Mouse (Mus musculus): ENCODE data around the gene Hs3st2.
A peak's percentile ranks its signal among the peaks of the same experiment; 100 is the strongest.

The Hs3st2 gene

DNA sequence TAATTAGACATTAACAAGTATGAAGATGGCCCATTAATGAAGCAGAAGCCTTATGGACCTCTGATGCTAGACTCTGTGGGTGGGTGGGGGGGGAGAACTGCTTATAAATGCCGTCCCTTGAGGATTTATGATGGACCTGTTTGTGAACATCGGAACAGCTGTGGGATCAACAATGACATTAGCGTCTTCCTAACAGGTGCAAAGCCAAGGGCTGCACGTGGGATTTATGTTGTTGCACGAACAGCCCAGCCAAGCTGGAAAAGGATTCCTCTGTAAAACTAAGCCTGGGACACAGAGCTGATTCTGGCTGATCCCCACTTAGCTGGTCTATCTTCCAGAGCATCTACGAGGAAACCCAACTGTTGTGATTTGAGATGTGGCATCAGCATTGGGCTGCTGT, 69.0 kb downstream of the Hs3st2 start:
- DNase-seq: no peak

DNA sequence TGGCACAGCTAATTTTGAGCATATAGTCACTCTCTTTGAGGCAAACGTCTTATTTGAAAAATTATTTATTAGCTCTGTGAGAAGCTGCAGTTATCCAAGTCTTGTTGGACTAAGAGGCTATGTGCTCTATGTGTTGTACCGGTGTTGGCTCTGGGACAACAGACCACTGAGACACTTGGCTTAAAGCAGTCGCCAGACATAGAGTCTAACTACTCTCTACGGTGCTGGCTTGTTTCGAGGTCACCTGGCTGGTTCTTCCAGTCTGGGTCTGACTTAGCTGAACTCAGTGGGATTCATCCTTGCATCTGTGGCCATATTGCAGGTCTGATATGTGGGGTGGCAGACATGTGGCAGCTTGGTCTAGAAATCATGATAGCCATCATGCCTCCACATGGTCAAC, 72.8 kb downstream of the Hs3st2 start:
- DNase-seq: peak; percentile 77 to 80

DNA sequence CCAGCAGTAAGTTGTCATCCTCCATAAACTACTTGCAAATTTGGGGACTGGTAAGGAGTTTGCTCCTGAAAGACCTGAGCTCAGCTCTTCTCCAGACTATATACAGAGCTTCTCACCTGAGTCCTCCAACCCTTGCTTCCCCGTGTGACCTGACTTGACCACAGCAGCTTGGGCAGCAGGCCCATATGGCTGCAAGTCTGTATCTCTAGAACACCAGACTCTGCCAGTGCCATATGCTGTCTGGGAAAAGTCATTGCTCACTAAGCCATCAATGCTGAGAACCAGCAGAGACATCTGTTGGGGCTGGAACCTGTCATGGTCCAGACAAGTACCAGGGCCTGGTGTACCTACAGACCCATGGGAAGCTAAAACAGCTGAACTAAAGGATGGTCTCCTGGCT, 73.5 kb downstream of the Hs3st2 start:
- DNase-seq: peak; percentile 63 to 64

DNA sequence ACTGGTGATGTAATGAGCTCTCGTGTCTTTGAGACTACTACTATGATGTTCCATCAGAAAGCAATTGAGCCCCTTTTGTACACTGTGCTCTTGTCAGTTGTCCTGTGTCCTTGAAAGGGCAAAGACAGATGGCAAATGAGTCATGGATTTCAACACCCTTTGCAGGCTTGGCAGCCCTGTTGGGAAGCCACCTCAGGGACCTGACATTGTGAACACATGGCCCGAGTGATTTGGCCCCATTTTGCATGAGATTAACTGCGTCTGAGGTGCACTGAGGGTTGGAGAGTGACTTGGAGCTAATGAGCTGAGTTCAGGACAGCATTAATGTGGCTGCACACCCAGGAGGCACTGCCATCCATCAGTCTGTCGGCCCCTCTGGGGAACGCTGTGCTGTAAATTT, 74.7 kb downstream of the Hs3st2 start:
- DNase-seq: peak; percentile 28 to 36

DNA sequence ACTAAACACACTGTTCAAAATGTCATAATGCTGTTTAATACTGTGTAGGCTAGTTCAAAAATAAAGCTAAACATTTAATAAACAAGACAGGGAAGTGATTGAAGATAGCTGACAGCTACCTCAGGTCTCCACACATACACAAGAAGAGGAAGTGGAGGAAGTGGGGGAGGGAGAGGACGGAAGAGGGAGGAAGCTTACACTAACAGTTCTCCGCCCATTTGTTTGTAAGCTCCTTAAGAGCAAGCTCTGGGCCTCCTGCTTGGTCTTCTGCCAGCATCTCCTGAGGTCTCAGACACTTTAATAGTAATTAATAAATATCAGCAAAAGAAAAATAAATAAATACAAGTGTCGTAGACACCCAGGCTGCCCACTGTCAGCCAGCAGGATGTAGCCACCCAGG, 77.8 kb downstream of the Hs3st2 start:
- no peak for DNase-seq

DNA sequence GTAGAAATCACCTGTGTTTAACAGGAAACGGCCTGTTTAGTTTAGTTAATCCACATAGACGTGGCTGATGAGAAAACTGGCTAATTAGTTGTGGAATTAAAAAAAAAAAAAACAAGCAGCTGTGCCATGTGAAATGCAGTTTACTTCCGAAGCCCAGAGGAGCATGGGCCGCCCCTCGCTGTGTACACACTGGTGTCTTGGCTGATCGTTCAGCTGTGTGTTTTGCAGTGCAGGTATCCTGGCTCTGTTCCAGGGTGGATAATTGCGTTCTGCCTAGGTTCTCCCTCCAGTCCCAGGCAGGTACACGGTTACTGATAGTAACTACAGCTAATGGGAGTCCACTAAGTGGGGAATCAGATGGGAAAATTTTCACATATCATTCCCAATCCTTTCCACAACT, 86.6 kb downstream of the Hs3st2 start:
- DNase-seq: peak; percentile 20 to 41

DNA sequence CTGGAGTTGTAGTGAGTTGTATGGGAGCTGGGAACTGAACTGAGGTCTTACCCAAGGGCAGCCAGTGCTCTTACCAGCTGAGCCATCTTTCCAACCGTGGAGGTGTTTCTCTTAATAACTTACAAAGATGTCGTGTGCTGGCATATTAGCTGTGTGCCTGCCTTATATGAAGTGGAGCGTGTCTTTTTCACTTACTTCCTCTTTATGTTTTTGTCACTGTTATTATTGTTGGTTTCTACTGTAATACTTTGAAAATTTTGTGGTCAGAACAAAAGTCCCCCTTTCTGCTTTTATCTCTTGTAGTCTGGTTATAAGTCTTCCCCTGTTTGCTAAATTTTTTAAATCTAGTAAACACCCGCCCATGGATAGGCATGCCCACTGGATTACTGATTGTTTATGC, 88.4 kb downstream of the Hs3st2 start:
- no peak for DNase-seq

DNA sequence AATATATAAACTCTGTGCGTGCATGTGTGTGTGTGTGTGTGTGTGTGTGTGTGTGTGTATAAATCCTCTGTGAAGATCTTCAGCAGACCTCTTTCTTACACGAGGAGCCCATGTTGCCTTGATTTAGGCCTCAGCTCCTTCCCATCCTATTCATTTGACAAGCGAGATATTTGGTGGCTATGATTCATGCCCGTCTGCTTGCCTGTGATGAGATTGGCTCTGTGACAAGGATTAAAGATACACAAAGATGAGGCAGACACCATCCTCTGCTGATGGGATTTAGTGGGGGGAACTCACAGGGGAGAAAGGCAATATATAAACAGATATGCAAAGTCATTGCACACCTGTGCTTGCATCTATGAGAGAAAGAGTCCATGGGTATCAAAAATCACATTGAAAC, 92.9 kb downstream of the Hs3st2 start:
- peak in 1 of 2 experiments; percentile 12 for DNase-seq

DNA sequence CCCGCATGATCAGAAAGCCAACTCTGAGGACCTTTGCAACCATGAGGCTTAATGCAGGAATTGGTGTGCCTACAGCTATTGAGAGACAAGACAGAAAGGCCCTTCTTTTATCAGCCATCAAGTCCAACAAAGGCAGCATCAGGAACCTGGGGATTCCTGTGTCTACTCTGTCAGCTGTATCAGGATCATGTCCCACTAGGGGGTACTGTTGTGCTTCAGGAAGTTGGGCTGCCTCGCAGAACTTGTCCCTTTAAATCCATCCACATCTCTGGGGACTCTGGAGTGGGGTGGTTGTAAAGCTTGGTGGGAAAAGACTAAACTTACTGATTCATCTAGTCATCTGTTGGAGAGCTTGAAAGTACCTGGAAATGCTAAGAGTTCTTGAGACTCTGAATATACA, 93.6 kb downstream of the Hs3st2 start:
- peak; percentile 27 to 28 for DNase-seq

DNA sequence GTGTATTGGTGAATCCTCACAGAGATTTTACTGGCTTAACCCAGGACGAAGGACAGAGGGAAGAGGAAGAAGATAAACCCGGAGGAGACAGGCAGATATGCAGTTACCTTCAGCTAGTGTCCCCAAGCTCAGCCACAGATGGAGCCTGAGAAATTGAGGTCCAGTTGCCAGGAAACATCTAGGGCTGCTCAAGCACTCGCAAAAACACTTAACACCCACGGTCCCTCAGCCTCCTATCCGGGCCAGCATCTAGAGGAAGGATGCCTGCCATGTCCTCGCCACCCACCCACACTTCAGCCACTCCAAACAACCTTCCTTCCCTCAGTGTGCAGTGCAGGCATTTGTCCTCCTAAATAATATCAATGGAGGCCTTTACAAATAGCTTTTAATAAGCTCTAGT, 95.6 kb downstream of the Hs3st2 start:
- DNase-seq: no peak

DNA sequence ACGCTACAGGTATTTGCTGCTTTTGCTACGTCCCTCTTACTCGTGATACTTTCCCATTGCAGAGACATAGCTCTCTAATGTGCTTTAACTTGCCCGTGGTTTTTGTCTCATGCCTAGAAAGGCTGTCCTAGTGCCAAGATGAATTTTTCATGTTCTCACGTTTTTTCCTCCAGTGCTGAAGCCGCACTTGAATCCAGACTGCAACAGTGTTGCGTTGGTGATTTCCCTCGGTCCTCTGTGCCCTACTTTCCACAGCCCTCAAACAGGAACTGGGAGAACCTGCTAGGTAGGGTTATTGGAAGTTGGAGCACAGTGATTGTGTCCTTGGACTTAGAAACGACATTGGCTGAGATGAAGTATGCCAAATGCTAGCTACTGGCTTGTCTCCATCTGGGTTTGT, 97.7 kb downstream of the Hs3st2 start:
- no peak for DNase-seq

DNA sequence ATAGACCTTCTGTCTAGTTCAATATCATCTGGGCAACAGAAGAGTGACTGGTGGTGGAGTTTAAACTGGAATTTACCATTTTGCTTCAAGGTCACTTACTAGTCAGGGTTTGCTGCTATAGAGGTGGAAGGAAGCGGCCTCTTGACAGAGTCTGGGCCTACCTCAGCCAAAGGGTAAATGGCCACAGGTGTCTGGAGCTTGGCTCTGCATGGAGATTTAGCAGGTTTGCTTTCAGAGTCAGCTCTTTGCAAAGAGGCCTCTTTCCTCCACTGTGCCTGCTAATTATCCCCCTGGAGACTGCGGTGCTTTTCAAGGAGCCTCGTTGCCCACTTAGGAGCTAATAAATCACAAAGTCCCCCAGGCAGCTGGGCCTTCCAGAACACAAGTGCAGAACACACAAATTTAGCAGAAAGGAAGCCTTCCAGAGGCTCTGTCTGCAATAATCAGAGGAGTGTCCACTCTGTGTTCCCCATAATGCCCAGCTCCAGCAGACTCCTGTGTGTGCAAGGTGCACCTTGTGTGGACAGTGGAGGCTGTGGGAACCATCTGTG, 99.9 kb downstream of the Hs3st2 start:
- no peak for DNase-seq

DNA sequence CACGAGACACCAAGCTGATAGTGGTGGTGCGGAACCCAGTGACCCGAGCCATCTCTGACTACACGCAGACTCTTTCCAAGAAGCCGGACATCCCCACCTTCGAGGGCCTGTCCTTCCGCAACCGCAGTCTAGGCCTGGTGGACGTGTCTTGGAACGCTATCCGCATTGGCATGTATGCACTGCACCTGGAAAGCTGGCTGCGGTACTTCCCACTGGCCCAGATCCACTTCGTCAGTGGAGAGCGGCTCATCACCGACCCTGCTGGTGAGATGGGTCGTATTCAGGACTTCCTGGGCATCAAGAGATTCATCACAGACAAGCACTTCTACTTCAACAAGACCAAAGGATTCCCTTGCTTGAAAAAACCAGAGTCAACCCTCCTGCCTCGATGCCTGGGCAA, 108.9 kb downstream of the Hs3st2 start:
- DNase-seq: peak; percentile 26 to 33

DNA sequence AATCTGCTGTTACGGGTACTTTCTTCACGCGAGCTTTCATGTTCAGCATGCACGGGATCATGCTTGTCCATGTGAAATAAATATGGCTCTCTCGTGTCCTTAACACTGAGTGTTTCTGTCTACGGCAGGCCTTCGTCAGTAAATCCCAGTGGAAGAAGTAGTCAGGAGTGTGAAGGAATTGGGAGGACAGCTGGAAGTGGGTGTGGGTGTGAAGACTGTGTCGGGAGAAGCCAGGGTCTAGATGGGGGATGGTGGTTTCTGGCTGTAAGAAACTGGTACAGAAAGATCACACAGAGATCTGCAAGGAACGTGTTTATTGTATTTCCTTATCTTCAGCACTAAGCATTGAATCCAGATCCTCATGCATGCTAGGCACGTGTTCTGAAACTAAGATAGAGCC, 110.0 kb downstream of the Hs3st2 start:
- no peak for DNase-seq

DNA sequence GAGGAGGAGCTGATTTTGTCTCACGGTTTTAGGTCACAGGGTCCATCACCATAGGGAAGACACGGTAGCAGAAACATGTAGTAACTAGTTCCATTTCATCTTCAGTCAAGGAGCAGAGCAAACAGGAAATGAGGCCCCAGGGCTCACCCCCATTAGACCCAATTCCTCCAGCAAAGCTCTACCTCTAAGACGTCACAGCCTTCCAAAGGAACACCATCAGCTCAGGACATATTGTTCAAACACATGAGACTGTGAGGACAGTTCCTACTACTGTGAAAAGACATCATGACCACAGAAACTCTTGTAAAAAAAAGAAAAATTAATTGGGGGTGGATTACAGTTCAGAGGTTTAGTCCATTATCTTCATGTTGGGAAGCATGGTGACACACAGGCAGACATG, 125.1 kb downstream of the Hs3st2 start:
- no peak for DNase-seq

DNA sequence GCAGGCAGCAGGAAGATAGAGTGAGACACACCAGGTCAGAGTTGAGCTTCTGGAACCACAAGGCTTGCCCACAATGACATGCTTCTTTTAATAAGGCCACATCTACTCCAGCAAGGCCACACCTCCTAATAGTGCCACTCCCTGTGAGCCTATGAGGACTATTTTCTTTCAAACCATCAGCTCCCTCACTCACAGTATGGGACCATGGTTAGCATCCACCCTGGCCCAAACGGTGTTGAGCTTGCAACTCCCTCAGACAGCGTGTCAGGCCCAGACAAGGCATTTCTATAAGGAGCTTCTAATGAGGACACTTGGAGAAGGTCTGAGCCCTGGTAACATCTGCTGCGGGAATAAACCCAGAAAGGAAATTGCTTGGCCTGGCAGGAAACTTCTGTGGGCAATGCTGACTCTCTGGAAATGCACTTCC, 125.5 kb downstream of the Hs3st2 start:
- no peak for DNase-seq

DNA sequence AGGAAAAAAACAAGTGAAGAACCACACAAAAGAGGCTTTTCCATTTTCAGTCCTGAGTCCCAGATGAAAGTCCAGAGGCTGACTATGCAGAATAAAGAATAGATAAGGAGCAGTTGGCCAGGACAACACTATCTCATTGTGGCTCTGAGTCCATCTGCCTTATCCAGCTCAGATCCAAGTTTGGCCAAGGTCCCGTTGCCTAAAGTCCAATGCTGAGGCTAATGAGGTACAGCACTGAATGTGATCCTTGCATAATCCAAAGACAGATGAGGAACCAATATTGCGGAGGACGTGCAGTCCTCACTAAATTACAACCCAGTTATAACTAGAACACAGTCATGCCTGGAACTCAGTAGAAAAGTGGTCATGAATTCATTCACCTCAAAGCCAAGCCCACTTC, 130.5 kb downstream of the Hs3st2 start:
- DNase-seq: no peak

DNA sequence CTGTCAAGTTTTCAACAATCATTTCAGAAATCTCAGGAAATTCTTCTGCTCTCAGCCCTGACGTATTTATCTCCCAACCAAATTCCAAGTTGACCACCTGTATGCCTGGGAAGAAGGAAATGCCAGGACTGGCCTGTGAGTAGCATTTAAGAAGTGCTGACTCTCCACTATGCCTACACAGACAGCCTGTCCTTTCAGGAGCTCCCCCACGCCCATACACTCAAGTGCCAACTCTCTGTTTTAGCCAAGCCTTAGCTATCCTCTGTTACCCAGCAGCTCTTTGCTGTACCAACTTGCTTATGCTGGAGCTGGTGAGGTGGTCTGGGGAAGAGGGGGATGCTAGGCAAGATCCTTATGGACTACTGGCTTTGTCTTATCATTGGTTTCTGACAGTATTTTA, 137.4 kb downstream of the Hs3st2 start:
- DNase-seq: peak in 1 of 2 experiments; percentile 9

DNA sequence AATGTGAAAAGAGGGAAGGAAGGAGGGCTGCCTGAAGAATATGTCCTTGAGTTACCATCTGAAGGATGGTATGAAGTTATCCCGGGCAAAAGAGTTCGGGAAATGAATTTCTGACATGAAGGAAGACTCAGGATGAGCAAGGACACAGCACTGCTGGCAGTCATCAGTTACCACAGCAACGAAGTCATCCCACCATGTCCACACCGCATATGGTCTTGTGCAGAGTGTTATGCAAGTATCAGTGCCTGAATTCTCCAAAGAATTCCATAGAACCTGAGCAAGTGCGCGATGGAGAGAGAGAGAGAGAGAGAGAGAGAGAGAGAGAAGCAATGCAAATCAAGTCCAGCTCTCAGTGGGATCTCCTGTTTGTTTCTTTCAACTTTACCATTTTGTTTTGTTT, 142.0 kb downstream of the Hs3st2 start:
- DNase-seq: no peak

DNA sequence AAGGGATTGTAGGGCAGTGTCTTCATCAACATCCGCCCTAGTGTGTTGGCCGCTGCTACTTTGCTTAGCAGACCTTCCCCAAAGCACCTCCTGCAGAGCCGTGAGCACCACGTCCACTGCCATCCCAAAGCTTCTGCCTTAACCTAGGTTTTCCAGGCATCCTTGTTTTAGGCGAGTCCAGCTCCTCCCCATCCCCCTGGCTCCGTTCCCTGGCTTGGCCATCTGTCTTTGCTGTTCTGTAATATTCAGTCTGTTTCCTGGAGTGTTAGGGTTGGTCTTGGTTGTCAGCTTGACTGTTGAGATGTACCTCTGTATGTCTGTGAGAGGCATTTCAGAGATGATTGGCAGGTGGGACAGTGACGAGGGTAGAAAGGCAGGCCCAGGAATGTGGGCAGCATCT, 142.7 kb downstream of the Hs3st2 start:
- peak; percentile 80 to 81 for DNase-seq

DNA sequence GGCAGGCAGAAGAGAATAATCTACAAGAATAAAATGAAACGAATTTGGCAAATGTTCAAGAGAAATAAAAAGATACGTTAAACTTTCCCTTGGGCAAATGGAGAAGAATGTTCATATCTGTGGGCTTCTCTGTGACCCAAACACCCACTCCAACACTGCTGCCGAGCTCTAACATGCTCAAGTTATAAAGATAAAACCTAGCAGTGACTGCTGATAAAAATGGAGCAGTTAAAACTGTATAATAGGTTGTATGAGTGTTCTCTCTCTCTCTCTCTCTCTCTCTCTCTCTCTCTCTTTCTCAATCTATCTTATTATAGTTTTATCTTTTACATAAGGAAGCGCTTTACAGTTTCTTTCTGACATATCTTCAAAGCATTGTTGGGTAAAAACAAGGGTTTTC, 144.3 kb downstream of the Hs3st2 start:
- DNase-seq: no peak

DNA sequence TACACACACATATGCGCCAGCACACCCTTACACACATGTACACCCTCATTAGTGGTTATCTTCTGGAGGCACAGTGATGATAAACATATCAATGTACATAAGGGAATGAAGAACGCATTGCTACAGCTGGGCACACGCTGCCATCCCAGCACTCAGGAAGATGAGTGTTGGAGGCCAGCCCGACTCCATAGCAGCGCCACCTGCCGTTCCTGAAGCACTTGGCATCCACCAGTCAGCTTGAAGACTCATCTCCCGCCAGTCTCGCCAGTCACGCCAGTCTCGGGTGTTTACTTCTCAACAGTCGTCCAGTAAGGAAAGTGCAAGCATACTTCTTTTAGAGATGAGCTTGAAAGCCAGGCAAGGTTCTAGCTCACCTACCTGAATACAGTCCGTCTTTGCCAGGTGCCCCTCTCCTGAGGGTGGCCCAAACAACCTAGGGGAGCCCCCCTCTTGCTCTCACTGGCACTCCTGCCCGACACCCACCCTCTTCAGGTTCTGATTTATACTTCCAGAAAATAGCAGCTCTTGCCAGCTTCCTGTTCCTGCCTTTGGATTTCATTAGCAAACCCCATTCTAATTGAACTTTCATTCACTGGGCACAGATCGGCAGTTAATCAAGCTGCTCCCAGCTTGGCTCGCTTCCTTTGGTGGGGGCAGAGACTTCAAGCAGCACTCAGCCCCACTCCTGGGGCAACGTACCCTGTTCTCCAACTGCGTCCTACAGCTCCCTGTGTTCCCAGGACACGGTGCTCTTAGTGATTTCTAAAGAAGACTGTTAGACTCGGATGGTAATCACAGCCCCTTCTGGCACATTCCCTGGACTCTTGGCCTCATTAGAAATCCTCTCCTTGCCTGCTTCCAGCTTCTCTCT, 148.0 kb downstream of the Hs3st2 start:
- DNase-seq: peak; percentile 84 to 90

DNA sequence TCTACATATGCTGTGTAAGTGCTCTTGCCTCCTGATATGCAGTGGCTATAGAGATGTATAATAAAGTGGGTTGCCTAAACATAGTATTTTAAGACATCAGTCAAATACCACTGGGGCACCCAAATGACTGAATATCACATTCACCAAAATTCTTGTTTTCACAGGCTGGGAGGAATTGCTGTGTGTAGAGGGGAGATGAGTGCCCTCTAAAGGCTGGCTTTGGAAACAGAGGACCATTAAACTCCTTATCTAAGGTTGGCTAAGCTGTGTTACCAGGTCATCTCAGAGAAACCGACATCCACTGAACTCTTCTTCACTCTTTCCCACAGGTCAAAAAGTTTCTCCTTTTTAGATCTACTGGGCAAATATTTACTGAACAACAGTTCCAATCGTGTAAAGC, 150.8 kb downstream of the Hs3st2 start:
- peak; percentile 29 to 34 for DNase-seq

DNA sequence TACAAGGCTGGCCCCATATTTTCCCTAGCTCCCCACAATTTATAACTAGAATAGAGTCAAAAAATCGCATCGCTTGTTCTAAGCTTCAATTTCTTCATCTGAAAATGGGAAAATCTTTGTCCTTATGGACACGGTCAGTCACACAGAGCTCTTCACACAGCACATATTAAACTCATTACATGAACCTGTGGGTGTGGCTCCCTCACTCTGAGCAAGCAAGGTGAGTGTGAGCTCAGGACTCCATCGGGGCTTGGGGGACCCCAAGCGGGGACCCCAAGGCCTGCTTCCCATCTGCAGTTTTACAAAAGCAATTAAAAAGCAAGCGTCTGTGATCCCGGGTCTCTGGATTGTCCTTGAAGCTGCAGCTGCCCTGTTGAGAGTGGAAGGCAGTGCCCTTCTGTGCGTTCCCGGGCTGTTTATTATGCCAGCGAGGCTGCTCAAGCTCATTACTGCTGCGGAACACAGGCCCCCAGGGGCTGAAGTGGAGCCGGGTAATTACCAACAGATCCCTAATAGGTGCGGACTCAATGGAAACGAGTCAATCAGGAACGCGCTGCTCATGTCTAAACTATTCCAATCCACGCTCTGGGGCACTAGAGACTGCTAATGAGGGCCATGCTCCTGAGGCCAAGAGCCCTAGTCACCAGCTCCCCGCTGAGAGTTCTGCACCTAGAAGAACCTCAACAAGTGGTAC, 157.8 kb downstream of the Hs3st2 start:
- peak in 1 of 2 experiments; percentile 9 for DNase-seq
